Mouse (Mus musculus) left cerebral cortex, postnatal 25 days (tissue): ENCODE results near the gene Lgals3. TPM values are rescaled to one million over a fixed set of nuclear protein-coding genes. Genes with fewer than 3 reads are reported as not detected.

Experiments used
- DNase-seq, 2 experiments: peaks; one replicate each; pipeline ENCODE4 v3.0.0; 2022; ENCODE audit warnings: low spot score in 2 of 2, mixed read lengths in 1 of 2
- intact Hi-C: fragments of 180-260 bp; cut with DNase I; formaldehyde crosslinking; loops from one replicate; pipeline ENCODE4 v1.15.1; 2025
- total RNA-seq, 2 experiments: library from RNA; stranded (reverse); gene quantifications; 2 replicates each; pipeline ENCODE4 v1.2.3; 2021

Lgals3 gene
- total RNA-seq, 2 experiments from 2014 or later: 2.4 TPM; not detected in 1

GRCm38 (mm10) chr14:47364742-47365449, 2.7 kb upstream of the Lgals3 start:
- no peak for DNase-seq
- intact Hi-C loops: no loop called here

- DNase-seq: peak in 1 of 2 experiments; percentile 46
- intact Hi-C loops: no loop called here
Observed at GRCm38 (mm10) chr14:47366881-47367321, 650 bp upstream of the Lgals3 start.

- DNase-seq: no peak
- intact Hi-C loops: loop anchor here (5.0 kb wide), 1 partner anchor 53 kb away; no protein-coding TSS in a partner anchor
Observed at GRCm38 (mm10) chr14:47369741-47370140, 2.2 kb downstream of the Lgals3 start.

GRCm38 (mm10) chr14:47370790-47371189, 3.2 kb downstream of the Lgals3 start:
- DNase-seq: no peak

GRCm38 (mm10) chr14:47371689-47372088, 4.1 kb downstream of the Lgals3 start:
- intact Hi-C loops: loop anchor here (5.0 kb wide), 1 partner anchor 51 kb away; no protein-coding TSS in a partner anchor
- no peak for DNase-seq

More at GRCm38 (mm10) chr14:47370790-47371189, 3.2 kb downstream of the Lgals3 start:
- intact Hi-C loops: loop anchor here (5.0 kb wide), 1 partner anchor 52 kb away; no protein-coding TSS in a partner anchor

- intact Hi-C loops: loop anchor here (5.0 kb wide), 1 partner anchor 48 kb away; no protein-coding TSS in a partner anchor
- no peak for DNase-seq
Observed at GRCm38 (mm10) chr14:47373728-47374678, 6.5 kb downstream of the Lgals3 start.

GRCm38 (mm10) chr14:47376526-47376925, 9.0 kb downstream of the Lgals3 start:
- intact Hi-C loops: no loop called here
- DNase-seq: peak in 1 of 2 experiments; percentile 46

- intact Hi-C loops: no loop called here
- DNase-seq: no peak
Observed at GRCm38 (mm10) chr14:47378336-47378735, 10.8 kb downstream of the Lgals3 start.

GRCm38 (mm10) chr14:47383911-47384310, 16.4 kb downstream of the Lgals3 start:
- intact Hi-C loops: no loop called here
- no peak for DNase-seq

GRCm38 (mm10) chr14:47384653-47385052, 17.1 kb downstream of the Lgals3 start:
- no peak for DNase-seq
- intact Hi-C loops: no loop called here

GRCm38 (mm10) chr14:47386125-47386524, 18.6 kb downstream of the Lgals3 start:
- intact Hi-C loops: no loop called here
- no peak for DNase-seq

GRCm38 (mm10) chr14:47393354-47394094, 26.0 kb downstream of the Lgals3 start:
- no peak for DNase-seq
- intact Hi-C loops: loop anchor here (5.0 kb wide), 1 partner anchor 116 kb away; the partner anchor contains the start of genes Socs4 and Wdhd1

- intact Hi-C loops: loop anchor here (1.0 kb wide), 1 partner anchor 60 kb away; no protein-coding TSS in a partner anchor
- no peak for DNase-seq
Observed at GRCm38 (mm10) chr14:47395007-47395406, 27.5 kb downstream of the Lgals3 start.

GRCm38 (mm10) chr14:47395462-47396026, 28.0 kb downstream of the Lgals3 start:
- DNase-seq: peak in 1 of 2 experiments; percentile 11
- intact Hi-C loops: loop anchor here (1.0 kb wide), 1 partner anchor 60 kb away; no protein-coding TSS in a partner anchor

GRCm38 (mm10) chr14:47396165-47396652, 28.7 kb downstream of the Lgals3 start:
- intact Hi-C loops: no loop called here
- DNase-seq: peak; percentile 35 to 47

GRCm38 (mm10) chr14:47402735-47403134, 35.2 kb downstream of the Lgals3 start:
- DNase-seq: no peak
- intact Hi-C loops: no loop called here

GRCm38 (mm10) chr14:47406000-47406399, 38.4 kb downstream of the Lgals3 start:
- intact Hi-C loops: no loop called here
- no peak for DNase-seq

- intact Hi-C loops: no loop called here
- no peak for DNase-seq
Observed at GRCm38 (mm10) chr14:47417346-47417745, 49.8 kb downstream of the Lgals3 start.
